Mouse (Mus musculus) embryonic fibroblast, embryonic 13.5 days (primary cell): Measurements from ENCODE around the gene Foxn3.

Source experiments
- CTCF ChIP-seq: IDR thresholded peaks from 2 replicates; pipeline ENCODE4 v1.5.1; 2011; ENCODE audit warnings: mild to moderate bottlenecking, control low read depth, low read length, moderate library complexity, borderline replicate concordance; ENCODE audit not compliant: insufficient read depth
- POLR2A ChIP-seq: IDR thresholded peaks from 2 replicates; pipeline ENCODE4 v1.6.1; 2011; ENCODE audit warnings: low read depth, mild to moderate bottlenecking, control low read depth, low read length, moderate library complexity

- TF ChIP-seq CTCF (no peak), POLR2A (no peak)
These were observed 51.7 kb downstream of the Foxn3 start for GRCm38 (mm10) chr12:99511644-99512043.
